Mouse (Mus musculus): Measurements from ENCODE around the gene Pkd2l1.

- TF ChIP-seq CTCF (IDR thresholded peaks at IDR 0.05; ENCODE audit: low read depth, low read length) = no peak
- no peak for TF ChIP-seq POLR2A (IDR thresholded peaks at IDR 0.05; ENCODE audit: borderline replicate concordance, low read depth, low read length)
Observed at GRCm38 (mm10) chr19:44127729-44128497, 64.3 kb downstream of the Pkd2l1 start.

Measured in bone marrow macrophage, adult 2 months (primary cell).